In genomic region chr11:80503726-80504452, GRCm38 (mm10) we compare ENCODE assay signal across 7 mouse cellular contexts. TPM values are rescaled to one million over a fixed set of nuclear protein-coding genes. Genes with fewer than 3 reads are reported as not detected.
DNase-seq lines count a peak whose midpoint lies in the region; ATAC-seq lines count a peak whose summit lies in the region.

No protein-coding gene starts in this region.

- DNase-seq in Muller cell, postnatal 12 days (ENCODE audit: inconsistent ontology term) = peak; percentile 67
- peak; percentile 50 for DNase-seq in cerebellum, adult 9-11 months
- peak; percentile 90 to 96 for DNase-seq in frontal cortex, postnatal 10 days (ENCODE audit: low spot score in 2 of 2)
- peak; percentile 86 to 94 for DNase-seq in left cerebral cortex, adult 18-20 months (ENCODE audit: low spot score in 2 of 2)
- no peak for DNase-seq in testis, postnatal 14 days (ENCODE audit: low spot score)
- no peak for DNase-seq in lung, postnatal 25 days (ENCODE audit: low spot score)

- H3K27ac ChIP-seq in neural tube, embryonic 14.5 days (ENCODE audit: low read depth, low read length) = peak overlapping the region; percentile 99

- H3K4me3 ChIP-seq in neural tube, embryonic 14.5 days (ENCODE audit: low read depth, low read length) = no peak overlapping the region

- 9% methylated on average over 13 of the region's 13 CpGs for WGBS in neural tube, embryonic 14.5 days

- no peaks in the 10 kb centered on the region for H3K27me3 ChIP-seq in neural tube, embryonic 14.5 days (ENCODE audit: control insufficient read depth, insufficient read depth, low read length)

- peak; percentile 94 for ATAC-seq in neural tube, embryonic 14.5 days (ENCODE audit: low read depth)

- no peaks in the 10 kb centered on the region for H3K9me3 ChIP-seq in neural tube, embryonic 14.5 days (ENCODE audit: control insufficient read depth, low read length)

- peaks cover 42% of the 10 kb centered on the region for H3K4me1 ChIP-seq in neural tube, embryonic 14.5 days (ENCODE audit: control insufficient read depth, insufficient read depth, low read length)

- H3K4me2 ChIP-seq in neural tube, embryonic 14.5 days (ENCODE audit: low read depth, low read length) = no peak overlapping the region

- peak overlapping the region; percentile 47 for H3K9ac ChIP-seq in neural tube, embryonic 14.5 days (replicated peaks; ENCODE audit: low read depth, low read length)

- H3K36me3 ChIP-seq in neural tube, embryonic 14.5 days (ENCODE audit: control insufficient read depth, insufficient read depth, low read length) = no peaks in the 10 kb centered on the region

RNA-seq across cellular contexts. Expression of gene Cdk5r1, which starts 27.1 kb away (rescaled TPM):
- total RNA-seq in left cerebral cortex, adult 18-20 months (2021) = 100 to 1,000 TPM; 298 to 313 TPM
- 83.1 and 84.0 TPM in 2 replicates for polyA plus RNA-seq in neural tube, embryonic 14.5 days (2014; fragmentation: Nextera tagmentation; extraction: Ambion mirVana)

Comparison
In these comparisons a context has a peak if more than half of its experiments do, and no peak if none do; other contexts are left out.
1. DNase-seq: peak in Muller cell, postnatal 12 days (single experiment), cerebellum, adult 9-11 months (single experiment), frontal cortex, postnatal 10 days (2 of 2) and left cerebral cortex, adult 18-20 months (2 of 2); none in testis, postnatal 14 days (single experiment) and lung, postnatal 25 days (single experiment).